Mouse (Mus musculus): ENCODE data around the gene Lsm6. TPM values are rescaled to one million over a fixed set of nuclear protein-coding genes. Genes with fewer than 3 reads are reported as not detected.

Lsm6 gene
- 1.1 and 1.9 TPM in 2 replicates for polyA plus RNA-seq (2012; rRNA removed; ENCODE audit: low replicate concordance)

GRCm38 (mm10) chr8:78820673-78821310, at the start of gene Lsm6:
Gene Lsm6, minus strand, starts transcription at chr8:78821140.

Other genes with a start within 250 kb of the Lsm6 start
- gene Zfp827, start 207.3 kb upstream of the Lsm6 start, polyA plus RNA-seq (2012; rRNA removed; ENCODE audit: low replicate concordance): 8.7 and 11.3 TPM in 2 replicates

Data from duodenum, adult 2 months (tissue).